Mouse (Mus musculus) cortical plate, adult 2 months (tissue): ENCODE results near the gene Tmc6. TPM values are rescaled to one million over a fixed set of nuclear protein-coding genes. Genes with fewer than 3 reads are reported as not detected.
A peak's percentile ranks its signal among the peaks of the same experiment; 100 is the strongest.

ENCODE experiments used
- H3K27ac ChIP-seq: fragments of 200-500 bp; 2 replicates; pipeline ENCODE4 v1.5.1; 2012; ENCODE audit warnings: low read length, control low read depth, inconsistent platforms; ENCODE audit not compliant: insufficient read depth
- H3K4me1 ChIP-seq: fragments of 200-500 bp; 2 replicates; pipeline ENCODE4 v1.6.1; 2011; ENCODE audit warnings: low read length; ENCODE audit not compliant: control insufficient read depth, insufficient read depth
- H3K4me3 ChIP-seq: fragments of 200-500 bp; 2 replicates; pipeline ENCODE4 v1.5.1; 2011; ENCODE audit warnings: mild to moderate bottlenecking, low read length, control low read depth; ENCODE audit not compliant: insufficient read depth
- CTCF ChIP-seq: fragments of 200-500 bp; IDR thresholded peaks from 2 replicates; pipeline ENCODE4 v1.5.1; 2011; ENCODE audit warnings: mild to moderate bottlenecking, control low read depth, low read length; ENCODE audit not compliant: insufficient read depth; ENCODE audit errors: extremely low read depth
- POLR2A ChIP-seq: fragments of 200-500 bp; IDR thresholded peaks from 2 replicates; pipeline ENCODE4 v1.6.1; 2011; ENCODE audit warnings: mild to moderate bottlenecking, low read length, control low read depth; ENCODE audit not compliant: insufficient read depth; ENCODE audit errors: extremely low read depth
- polyA plus RNA-seq: library from polyadenylated mRNA; depleted of rRNA; stranded (reverse); fragments of >200 nt; gene quantifications from 2 replicates; pipeline ENCODE4 v1.2.3, GENCODE M21; 2012

The Tmc6 gene
- polyA plus RNA-seq, 1 experiment: 9.7 TPM

DNA sequence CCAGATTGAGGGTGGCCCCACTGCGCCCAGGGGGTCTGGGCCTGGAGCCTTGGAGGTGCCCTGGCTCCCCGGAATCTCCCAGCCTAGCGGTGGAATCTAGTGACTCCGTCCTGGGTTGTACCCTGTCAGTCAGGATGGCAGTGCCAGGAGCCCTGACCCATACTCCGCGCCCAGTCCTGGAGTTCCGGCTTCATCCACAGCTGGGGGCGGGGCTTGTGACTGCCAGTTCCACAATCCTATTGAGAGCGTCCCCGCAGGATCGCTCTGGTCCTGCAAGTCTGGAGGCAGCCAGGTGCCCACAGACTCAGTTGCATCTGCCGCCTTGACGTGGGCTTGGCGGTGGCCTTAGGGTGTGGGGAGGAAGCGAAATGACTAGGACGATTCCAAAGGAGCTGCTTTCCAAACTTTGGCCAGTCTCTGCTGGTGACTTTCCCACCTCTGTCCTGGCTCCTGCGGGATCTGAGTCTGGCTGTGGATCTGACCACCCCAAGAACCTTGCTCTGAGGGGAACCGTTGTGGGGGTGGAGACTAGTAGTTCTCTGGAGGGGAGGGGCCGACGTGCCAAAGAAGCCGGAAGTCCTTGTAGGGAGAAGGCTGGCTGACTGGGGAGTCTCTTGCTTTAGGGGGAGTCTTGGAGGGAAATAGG lies 28.5 kb upstream of the Tmc6 start:
- Histone ChIP-seq H3K4me1 (no peaks in the 10 kb centered on the region), H3K4me3 (peak overlapping the region; percentile 55), H3K27ac (peak overlapping the region; percentile 9; the same call in 1 of the 2 replicates)
- TF ChIP-seq POLR2A (no peak), CTCF (peak; percentile 42)

DNA sequence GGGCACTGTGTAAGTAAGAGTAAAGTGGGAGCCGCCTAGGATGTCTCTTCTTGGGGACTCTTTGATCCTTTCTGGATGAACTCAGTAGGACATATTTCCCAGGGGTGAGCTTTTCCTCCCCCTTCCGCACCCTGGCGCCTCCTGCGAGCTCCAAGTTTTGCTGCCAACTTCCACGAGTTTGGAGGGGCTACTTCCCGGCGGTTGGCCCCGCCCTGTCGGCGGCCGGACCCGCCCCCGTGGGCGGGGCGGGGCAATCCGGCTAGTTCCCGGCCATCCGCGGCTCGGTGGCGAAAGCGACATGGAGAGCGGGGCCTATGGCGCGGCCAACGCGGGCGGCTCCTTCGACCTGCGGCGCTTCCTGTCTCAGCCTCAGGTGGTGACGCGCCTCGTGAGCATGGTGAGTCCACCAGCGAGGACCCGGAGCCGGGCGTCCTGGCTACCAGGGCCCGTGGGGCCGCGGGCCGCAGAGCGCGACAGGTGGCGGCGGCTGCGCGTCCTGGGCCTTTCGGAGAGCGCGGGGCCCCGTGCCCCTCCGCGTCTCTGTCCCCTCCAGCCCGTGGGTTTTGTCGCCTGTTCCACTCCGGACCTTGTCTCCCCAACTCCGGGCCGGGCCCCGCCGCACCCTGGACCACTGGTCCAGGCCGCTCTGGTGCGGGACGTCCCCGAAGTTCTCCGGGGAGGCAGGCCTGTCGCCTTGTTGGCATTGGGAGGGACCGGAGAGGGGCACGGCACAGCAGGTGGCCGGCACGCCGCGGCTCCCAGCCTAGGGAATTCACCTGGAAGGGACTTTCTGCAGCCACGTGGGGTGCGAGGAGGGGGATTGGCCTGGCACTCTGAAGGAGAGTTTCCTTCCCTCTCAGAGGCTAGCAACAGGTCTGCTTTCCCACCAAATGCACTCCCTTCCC lies 27.7 kb upstream of the Tmc6 start, which contains the start of the genes Gm20708 and Syngr2:
Gene Gm20708, plus strand, starts transcription at position 262 of the 905 bp plus-strand sequence.
Gene Syngr2, plus strand, starts transcription at position 262 of the 905 bp plus-strand sequence.
- TF ChIP-seq POLR2A (no peak), CTCF (no peak)
- peak within 1 kb of the TSS; percentile 55 for H3K4me3 ChIP-seq
- H3K27ac ChIP-seq: peak within 1 kb of the TSS; percentile 9; the same call in 1 of the 2 replicates
- H3K4me1 ChIP-seq: no peaks in the 10 kb centered on the region

DNA sequence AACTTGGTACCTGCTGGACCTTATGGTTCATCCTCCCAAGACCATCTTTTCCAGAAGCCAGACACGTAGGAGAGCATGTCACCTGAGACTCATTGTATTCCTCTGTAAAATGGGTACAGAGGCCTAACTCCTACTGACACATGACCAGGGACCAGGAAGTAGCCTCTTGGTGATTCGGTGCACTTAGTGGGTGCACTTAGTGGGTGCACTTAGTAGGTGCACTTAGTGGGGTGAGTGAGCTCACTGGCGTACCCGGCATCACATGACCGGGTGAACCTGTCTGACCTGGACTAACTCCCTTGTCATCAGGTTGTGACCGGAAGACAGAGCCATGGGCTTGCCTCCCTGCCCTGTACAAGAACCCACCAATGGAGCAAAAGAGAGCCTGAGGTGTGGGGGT lies 24.8 kb upstream of the Tmc6 start:
- H3K27ac ChIP-seq: no peak overlapping the region
- TF ChIP-seq POLR2A (no peak), CTCF (no peak)
- H3K4me1 ChIP-seq: no peaks in the 10 kb centered on the region
- no peak overlapping the region for H3K4me3 ChIP-seq

DNA sequence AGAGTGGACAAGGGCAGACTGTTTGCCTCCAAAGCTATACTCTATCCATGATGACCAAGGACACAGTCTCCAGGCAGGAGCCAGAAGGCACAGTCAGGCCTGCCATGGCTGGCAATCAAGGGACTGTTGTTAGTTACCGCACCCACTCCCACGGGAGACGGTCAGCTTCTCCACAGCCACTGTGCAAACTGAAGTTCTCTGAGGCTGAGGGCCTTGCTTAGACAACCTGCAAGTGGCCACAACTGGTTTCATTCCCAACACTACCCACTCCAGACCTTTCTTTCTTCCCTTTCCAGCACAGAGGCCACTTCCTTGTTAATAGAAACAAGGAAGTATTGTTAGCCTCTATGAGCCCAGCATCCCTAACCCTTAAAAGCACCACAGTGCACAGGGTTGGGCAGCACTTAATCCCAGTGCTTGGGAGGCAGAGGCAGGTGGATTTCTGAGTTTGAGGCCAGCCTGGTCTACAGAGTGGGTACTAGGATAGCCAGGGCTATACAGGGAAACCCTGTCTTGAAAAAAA lies 21.2 kb upstream of the Tmc6 start:
- no peak overlapping the region for H3K27ac ChIP-seq
- no peak overlapping the region for H3K4me3 ChIP-seq
- TF ChIP-seq CTCF (no peak), POLR2A (no peak)
- no peaks in the 10 kb centered on the region for H3K4me1 ChIP-seq

DNA sequence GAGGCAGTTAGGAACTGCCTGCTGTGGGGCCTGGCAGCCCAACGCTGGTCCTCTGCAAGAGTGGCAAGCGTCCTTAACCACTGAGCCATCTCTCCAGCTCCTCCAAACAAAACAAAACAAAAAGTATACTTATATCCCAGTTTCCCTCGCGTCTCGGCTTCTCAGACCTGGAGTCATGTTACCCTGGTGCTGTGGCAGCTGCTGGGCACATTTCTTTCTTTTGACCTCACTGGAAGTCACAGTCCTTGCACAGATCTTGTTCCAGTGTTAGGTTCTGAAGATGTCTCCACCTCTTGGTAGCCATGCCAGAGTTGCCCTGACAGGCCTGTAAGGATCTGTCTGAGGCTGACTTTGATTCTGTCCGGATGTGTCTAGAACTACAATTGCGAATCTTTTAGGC lies 19.7 kb upstream of the Tmc6 start:
- Histone ChIP-seq H3K27ac (no peak overlapping the region), H3K4me3 (no peak overlapping the region), H3K4me1 (no peaks in the 10 kb centered on the region)
- TF ChIP-seq POLR2A (no peak), CTCF (no peak)

DNA sequence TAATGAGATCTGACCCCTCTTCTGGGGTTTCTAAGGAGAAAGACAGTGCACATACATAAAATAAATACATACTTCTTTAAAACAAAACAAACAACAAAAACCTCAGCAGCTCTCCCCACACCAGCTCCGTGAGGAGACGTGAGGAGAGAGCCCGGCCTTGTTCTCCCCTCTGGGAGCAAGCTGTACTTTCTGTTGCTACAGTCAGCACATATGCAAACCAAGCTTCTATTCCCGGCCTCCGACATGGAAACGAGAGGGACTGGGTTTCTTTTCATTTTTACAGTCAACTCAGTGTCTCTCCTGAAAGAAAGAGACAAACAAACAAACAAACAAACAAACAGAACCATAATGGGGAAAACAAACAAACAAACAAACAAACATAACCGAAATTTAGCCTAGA lies 18.0 kb upstream of the Tmc6 start:
- Histone ChIP-seq H3K27ac (no peak overlapping the region), H3K4me3 (no peak overlapping the region)
- TF ChIP-seq POLR2A (no peak), CTCF (no peak)

DNA sequence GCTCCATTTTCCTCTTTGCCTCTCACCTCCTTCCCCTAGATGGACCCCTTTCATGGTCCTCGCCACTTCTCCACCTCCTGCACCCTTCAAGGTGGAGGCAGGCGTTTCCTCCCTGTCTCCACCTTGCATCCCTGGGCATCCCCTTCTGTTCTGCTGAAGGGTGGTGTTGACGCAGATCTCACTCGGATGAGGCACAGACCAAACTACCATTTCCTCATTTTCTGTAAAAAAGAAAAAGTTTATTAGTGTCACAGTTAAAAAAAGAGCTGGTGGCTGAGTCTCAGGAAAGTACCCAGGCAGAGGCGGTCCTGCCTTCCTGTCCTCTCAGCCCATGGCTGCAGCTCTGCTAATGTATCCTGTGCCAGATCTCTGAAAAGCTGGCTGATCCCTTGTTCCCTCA lies 17.2 kb upstream of the Tmc6 start:
- Histone ChIP-seq H3K4me3 (no peak overlapping the region), H3K4me1 (no peaks in the 10 kb centered on the region), H3K27ac (no peak overlapping the region)
- TF ChIP-seq POLR2A (no peak), CTCF (no peak)

More for the DNA sequence above, 18.0 kb upstream of the Tmc6 start:
- no peaks in the 10 kb centered on the region for H3K4me1 ChIP-seq

DNA sequence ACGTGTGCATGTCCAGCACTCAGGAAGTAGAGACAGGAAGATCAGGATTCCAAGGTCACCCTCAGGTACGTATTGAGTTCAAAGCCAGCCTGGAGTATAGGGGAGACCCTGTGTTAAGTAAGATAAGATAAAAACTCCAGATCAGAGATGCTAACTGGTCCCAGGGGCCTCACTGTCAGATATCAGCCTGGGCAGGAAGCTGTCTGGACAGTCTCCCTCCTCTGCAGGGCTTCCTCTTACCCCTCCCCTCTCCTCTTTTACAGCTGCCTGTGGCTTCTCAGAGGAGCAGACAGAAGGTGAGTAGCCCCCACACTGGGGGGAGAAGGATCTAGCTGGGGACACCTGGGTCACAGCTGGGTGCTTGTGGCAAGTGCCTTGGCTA lies 16.2 kb upstream of the Tmc6 start:
- no peak overlapping the region for H3K27ac ChIP-seq
- no peaks in the 10 kb centered on the region for H3K4me1 ChIP-seq
- no peak overlapping the region for H3K4me3 ChIP-seq
- no peak for TF ChIP-seq CTCF
- no peak for TF ChIP-seq POLR2A

DNA sequence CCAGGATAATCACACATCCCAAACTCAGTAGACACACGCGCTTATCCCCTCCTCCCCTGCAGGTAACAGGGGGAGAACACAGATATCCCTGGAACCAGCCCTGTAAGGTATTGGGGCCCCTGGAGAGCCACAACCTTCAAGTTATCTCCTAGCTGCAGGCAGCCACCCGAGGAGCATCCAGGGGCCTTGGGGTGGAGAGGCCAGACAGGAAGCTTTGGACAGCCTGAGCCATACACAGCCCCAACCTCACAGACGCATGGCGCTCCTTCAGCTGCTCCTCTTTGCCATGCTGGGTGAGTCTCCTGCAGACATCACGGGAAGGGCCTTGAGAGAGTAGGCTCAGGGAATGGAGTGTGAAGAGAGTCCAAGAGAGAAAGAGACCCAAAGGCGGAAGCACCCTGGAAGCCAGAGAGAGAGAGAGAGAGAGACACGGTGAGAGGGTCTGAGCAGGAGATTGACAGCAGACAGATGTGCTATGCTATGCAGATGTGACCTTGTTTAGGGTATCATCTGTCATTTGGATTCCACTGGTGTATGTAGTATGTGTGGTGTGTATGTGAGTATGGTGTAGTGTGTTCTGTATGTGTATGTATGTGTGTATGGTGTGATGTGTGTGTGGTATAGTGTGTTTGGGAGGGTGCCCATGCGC lies 15.6 kb upstream of the Tmc6 start, which contains the start of gene 6030468B19Rik:
Gene 6030468B19Rik, plus strand, starts transcription at position 150 of the 649 bp plus-strand sequence.
- no peak for TF ChIP-seq CTCF
- no peak for TF ChIP-seq POLR2A
- Histone ChIP-seq H3K27ac (no peak within 1 kb of the TSS), H3K4me3 (no peak within 1 kb of the TSS), H3K4me1 (no peaks in the 10 kb centered on the region)
